Mouse (Mus musculus): ENCODE data around the gene Gm1673. TPM values are rescaled to one million over a fixed set of nuclear protein-coding genes. Genes with fewer than 3 reads are reported as not detected.
A peak's percentile ranks its signal among the peaks of the same experiment; 100 is the strongest.

The Gm1673 gene
- polyA plus RNA-seq, 1 experiment from 2014 or later: 456 TPM

DNA sequence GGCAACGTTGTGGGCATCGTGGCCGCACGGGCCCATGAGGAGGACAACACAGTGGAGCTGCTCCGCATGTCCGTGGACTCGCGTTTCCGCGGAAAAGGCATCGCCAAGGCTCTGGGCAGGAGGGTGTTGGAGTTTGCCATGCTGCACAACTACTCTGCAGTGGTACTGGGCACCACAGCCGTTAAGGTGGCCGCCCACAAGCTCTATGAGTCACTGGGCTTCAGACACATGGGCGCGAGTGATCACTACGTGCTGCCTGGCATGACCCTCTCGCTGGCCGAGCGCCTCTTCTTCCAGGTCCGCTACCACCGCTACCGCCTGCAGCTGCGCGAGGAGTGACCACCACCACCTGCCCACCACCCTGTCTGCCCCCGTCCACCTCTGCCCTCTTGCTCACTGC is 17.6 kb downstream of the Gm1673 start:
- ATAC-seq (ENCODE audit: low FRiP score, low TSS enrichment): no peak
- Histone ChIP-seq H3K4me2 (ENCODE audit: low read length) (no peak overlapping the region), H3K4me1 (ENCODE audit: control insufficient read depth, insufficient read depth, low read length) (peaks cover 24% of the 10 kb centered on the region), H3K4me3 (replicated peaks; ENCODE audit: low read depth, low read length) (no peak overlapping the region), H3K27me3 (ENCODE audit: control insufficient read depth, insufficient read depth, low read length) (no peaks in the 10 kb centered on the region), H3K27ac (replicated peaks; ENCODE audit: low read depth, low read length) (no peak overlapping the region), H3K9me3 (ENCODE audit: control insufficient read depth, low read length) (no peaks in the 10 kb centered on the region), H3K36me3 (ENCODE audit: control insufficient read depth, insufficient read depth, low read length) (peaks cover 24% of the 10 kb centered on the region), H3K9ac (replicated peaks; ENCODE audit: low read length) (no peak overlapping the region)
- 98% methylated on average over 25 of the region's 25 CpGs for WGBS
- no peak for DNase-seq

DNA sequence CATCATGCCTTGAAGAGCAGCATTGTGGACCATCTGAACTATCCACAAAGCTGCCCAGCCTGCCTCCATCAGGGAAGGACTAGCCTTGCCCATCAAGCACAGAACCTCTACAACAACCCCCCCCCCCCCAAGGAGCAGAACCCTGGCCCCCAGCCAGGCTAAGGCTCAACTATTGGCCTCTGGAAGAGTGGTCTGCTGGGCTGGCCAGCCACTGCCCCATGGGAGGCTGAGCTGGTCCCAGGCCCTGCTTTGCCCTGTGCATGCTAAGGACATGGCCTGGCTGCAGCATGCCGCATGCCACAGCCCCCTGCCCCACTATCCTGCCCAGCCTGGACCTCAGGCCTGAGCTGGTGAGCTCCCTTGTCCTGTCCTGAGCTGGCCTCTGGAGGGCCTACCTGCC is 18.2 kb downstream of the Gm1673 start:
- Histone ChIP-seq H3K4me1 (ENCODE audit: control insufficient read depth, insufficient read depth, low read length) (peaks cover 24% of the 10 kb centered on the region), H3K36me3 (ENCODE audit: control insufficient read depth, insufficient read depth, low read length) (peaks cover 24% of the 10 kb centered on the region)
- 100% methylated on average over 1 of the region's 1 CpGs for WGBS

DNA sequence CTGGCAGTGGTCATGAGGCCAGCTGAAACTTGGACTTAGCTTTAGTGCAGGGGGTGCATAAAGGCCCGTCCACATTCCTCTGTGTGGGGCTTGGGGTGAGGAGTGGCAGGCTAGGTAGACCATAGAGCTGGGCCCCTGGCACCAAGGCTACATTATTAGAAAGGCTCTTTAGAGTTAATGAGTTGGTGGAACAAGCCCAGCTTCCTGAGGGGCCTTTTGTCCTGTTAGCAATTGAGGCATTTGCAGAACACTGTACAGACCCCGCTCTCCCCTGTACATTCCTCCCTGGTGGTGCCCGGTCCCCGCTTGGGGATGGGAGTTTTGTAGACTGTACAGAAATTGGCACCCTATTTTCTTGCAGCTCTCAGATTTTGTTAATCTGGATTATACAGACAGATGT is 19.4 kb downstream of the Gm1673 start:
- H3K27ac ChIP-seq (replicated peaks; ENCODE audit: low read depth, low read length): no peak overlapping the region
- H3K27me3 ChIP-seq (ENCODE audit: control insufficient read depth, insufficient read depth, low read length): no peaks in the 10 kb centered on the region

More for the DNA sequence above, 18.2 kb downstream of the Gm1673 start:
- H3K9me3 ChIP-seq (ENCODE audit: control insufficient read depth, low read length): no peaks in the 10 kb centered on the region
- DNase-seq (no peak), ATAC-seq (ENCODE audit: low FRiP score, low TSS enrichment) (no peak)
- H3K9ac ChIP-seq (replicated peaks; ENCODE audit: low read length): no peak overlapping the region
- H3K4me3 ChIP-seq (replicated peaks; ENCODE audit: low read depth, low read length): no peak overlapping the region
- no peak overlapping the region for H3K27ac ChIP-seq (replicated peaks; ENCODE audit: low read depth, low read length)
- H3K4me2 ChIP-seq (ENCODE audit: low read length): no peak overlapping the region
- no peaks in the 10 kb centered on the region for H3K27me3 ChIP-seq (ENCODE audit: control insufficient read depth, insufficient read depth, low read length)

DNA sequence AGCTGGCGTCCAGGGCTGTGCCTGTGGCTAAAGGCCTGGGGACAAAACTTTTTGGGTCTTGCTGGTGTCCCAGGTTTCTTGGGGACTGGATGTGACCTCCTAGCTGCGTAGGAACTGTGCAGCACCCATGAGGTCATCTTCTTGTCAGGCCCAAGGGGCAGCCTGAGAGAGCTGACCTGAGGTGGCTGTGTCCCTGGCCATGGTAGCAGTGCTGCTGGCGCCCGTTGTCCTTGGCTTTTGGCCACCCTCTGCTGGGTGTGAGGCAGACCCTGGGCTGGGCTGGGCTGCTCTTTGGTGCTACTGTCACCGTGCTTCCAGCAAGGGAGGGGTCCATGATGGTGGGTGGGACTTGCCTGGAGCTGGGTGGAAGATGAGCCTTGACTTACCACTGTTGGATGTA is 21.4 kb downstream of the Gm1673 start:
- ATAC-seq (ENCODE audit: low FRiP score, low TSS enrichment) (no peak), DNase-seq (no peak)
- Histone ChIP-seq H3K4me2 (ENCODE audit: low read length) (no peak overlapping the region), H3K4me3 (replicated peaks; ENCODE audit: low read depth, low read length) (no peak overlapping the region), H3K36me3 (ENCODE audit: control insufficient read depth, insufficient read depth, low read length) (peaks cover 24% of the 10 kb centered on the region), H3K27ac (replicated peaks; ENCODE audit: low read depth, low read length) (no peak overlapping the region), H3K9ac (replicated peaks; ENCODE audit: low read length) (no peak overlapping the region), H3K9me3 (ENCODE audit: control insufficient read depth, low read length) (no peaks in the 10 kb centered on the region), H3K4me1 (ENCODE audit: control insufficient read depth, insufficient read depth, low read length) (peaks cover 3% of the 10 kb centered on the region), H3K27me3 (ENCODE audit: control insufficient read depth, insufficient read depth, low read length) (no peaks in the 10 kb centered on the region)
- WGBS: 84% methylated on average over 5 of the region's 5 CpGs

More for the DNA sequence above, 19.4 kb downstream of the Gm1673 start:
- no peak overlapping the region for H3K4me3 ChIP-seq (replicated peaks; ENCODE audit: low read depth, low read length)
- 92% methylated on average over 4 of the region's 4 CpGs for WGBS
- ATAC-seq (ENCODE audit: low FRiP score, low TSS enrichment) (no peak), DNase-seq (no peak)
- peaks cover 24% of the 10 kb centered on the region for H3K36me3 ChIP-seq (ENCODE audit: control insufficient read depth, insufficient read depth, low read length)
- H3K9ac ChIP-seq (replicated peaks; ENCODE audit: low read length): no peak overlapping the region
- no peak overlapping the region for H3K4me2 ChIP-seq (ENCODE audit: low read length)
- H3K9me3 ChIP-seq (ENCODE audit: control insufficient read depth, low read length): no peaks in the 10 kb centered on the region
- H3K4me1 ChIP-seq (ENCODE audit: control insufficient read depth, insufficient read depth, low read length): peaks cover 23% of the 10 kb centered on the region

DNA sequence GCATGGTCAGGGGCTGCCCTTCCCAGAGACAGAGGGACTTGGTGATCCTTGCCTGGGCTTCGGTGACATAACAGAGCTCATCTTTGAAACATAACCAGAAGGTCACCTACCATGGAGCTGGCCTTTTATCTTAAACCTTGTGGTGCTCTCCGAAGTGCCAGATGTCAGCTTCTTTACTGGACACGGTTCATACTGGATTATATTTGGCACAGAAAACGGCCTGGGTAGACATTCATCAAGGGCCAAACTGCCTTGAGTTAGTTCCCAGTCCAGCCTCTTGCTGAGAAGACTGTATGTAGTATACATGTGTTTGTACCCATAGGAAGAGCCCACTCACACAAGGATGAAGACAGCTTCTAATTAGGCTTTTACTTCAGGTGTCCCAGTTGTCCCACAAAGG is 23.6 kb downstream of the Gm1673 start:
- H3K9me3 ChIP-seq (ENCODE audit: control insufficient read depth, low read length): no peaks in the 10 kb centered on the region
- no peak for DNase-seq
- WGBS: 87% methylated on average over 4 of the region's 4 CpGs
- no peak overlapping the region for H3K4me3 ChIP-seq (replicated peaks; ENCODE audit: low read depth, low read length)
- H3K27ac ChIP-seq (replicated peaks; ENCODE audit: low read depth, low read length): no peak overlapping the region
- H3K27me3 ChIP-seq (ENCODE audit: control insufficient read depth, insufficient read depth, low read length): no peaks in the 10 kb centered on the region
- no peak for ATAC-seq (ENCODE audit: low FRiP score, low TSS enrichment)
- H3K36me3 ChIP-seq (ENCODE audit: control insufficient read depth, insufficient read depth, low read length): peaks cover 6% of the 10 kb centered on the region
- H3K4me2 ChIP-seq (ENCODE audit: low read length): no peak overlapping the region
- no peak overlapping the region for H3K9ac ChIP-seq (replicated peaks; ENCODE audit: low read length)
- H3K4me1 ChIP-seq (ENCODE audit: control insufficient read depth, insufficient read depth, low read length): no peaks in the 10 kb centered on the region

DNA sequence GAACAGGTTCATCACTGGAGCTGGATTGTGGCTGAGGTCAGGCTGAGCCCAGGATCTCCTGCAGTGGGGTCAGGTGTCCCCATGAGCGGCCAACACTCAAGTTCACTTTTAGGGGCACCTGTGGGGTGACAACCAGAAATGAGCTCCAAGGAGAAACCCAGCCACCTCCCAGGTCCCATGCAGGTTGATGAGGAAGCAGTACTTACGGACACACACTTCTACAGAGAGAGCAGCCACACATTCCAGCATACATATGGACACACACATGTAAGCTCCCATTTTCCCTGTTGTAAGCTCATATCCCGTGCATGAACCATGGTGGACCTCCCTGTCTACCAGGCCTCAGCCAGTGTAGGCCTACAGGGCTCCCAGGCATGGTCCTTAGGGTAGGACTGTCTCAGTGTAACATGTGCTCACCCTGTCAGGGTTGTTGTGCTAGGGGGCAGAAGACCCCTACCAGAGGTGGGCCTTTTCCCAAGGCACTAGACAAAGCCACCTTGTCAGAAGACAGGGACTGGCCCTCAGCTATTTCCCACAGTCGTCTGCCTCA is 24.2 kb downstream of the Gm1673 start:
- no peak overlapping the region for H3K27ac ChIP-seq (replicated peaks; ENCODE audit: low read depth, low read length)
- H3K9me3 ChIP-seq (ENCODE audit: control insufficient read depth, low read length): no peaks in the 10 kb centered on the region
- DNase-seq (no peak), ATAC-seq (ENCODE audit: low FRiP score, low TSS enrichment) (no peak)
- no peaks in the 10 kb centered on the region for H3K4me1 ChIP-seq (ENCODE audit: control insufficient read depth, insufficient read depth, low read length)
- WGBS: 88% methylated on average over 4 of the region's 4 CpGs
- no peak overlapping the region for H3K9ac ChIP-seq (replicated peaks; ENCODE audit: low read length)
- H3K36me3 ChIP-seq (ENCODE audit: control insufficient read depth, insufficient read depth, low read length): peaks cover 3% of the 10 kb centered on the region; the same call in 1 of the 2 replicates
- no peak overlapping the region for H3K4me3 ChIP-seq (replicated peaks; ENCODE audit: low read depth, low read length)
- no peak overlapping the region for H3K4me2 ChIP-seq (ENCODE audit: low read length)
- no peaks in the 10 kb centered on the region for H3K27me3 ChIP-seq (ENCODE audit: control insufficient read depth, insufficient read depth, low read length)

DNA sequence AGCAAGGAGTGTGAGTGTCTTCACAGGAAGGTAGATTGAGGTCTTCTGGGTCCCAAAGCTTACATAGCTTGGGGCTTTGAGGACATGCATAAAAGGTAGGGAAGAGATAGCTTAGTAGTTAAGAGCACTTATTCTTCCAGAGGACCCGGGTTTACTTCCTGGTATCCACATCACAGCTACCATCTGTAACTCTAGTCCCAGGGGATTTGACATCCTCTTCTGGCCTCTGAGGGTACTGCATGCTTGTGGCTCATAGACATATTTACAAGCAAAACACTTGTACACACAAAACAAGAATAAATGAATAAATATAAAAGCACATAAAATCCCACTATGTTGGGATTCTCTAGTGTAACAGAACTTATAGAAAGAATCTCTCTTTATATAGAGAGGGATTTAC is 31.4 kb downstream of the Gm1673 start:
- Histone ChIP-seq H3K4me1 (ENCODE audit: control insufficient read depth, insufficient read depth, low read length) (no peaks in the 10 kb centered on the region), H3K9ac (replicated peaks; ENCODE audit: low read length) (no peak overlapping the region), H3K4me2 (ENCODE audit: low read length) (no peak overlapping the region), H3K36me3 (ENCODE audit: control insufficient read depth, insufficient read depth, low read length) (no peaks in the 10 kb centered on the region), H3K27ac (replicated peaks; ENCODE audit: low read depth, low read length) (no peak overlapping the region), H3K27me3 (ENCODE audit: control insufficient read depth, insufficient read depth, low read length) (no peaks in the 10 kb centered on the region), H3K9me3 (ENCODE audit: control insufficient read depth, low read length) (no peaks in the 10 kb centered on the region), H3K4me3 (replicated peaks; ENCODE audit: low read depth, low read length) (no peak overlapping the region)
- ATAC-seq (ENCODE audit: low FRiP score, low TSS enrichment): no peak
- 85% methylated on average over 1 of the region's 1 CpGs for WGBS
- peak; percentile 16 for DNase-seq

DNA sequence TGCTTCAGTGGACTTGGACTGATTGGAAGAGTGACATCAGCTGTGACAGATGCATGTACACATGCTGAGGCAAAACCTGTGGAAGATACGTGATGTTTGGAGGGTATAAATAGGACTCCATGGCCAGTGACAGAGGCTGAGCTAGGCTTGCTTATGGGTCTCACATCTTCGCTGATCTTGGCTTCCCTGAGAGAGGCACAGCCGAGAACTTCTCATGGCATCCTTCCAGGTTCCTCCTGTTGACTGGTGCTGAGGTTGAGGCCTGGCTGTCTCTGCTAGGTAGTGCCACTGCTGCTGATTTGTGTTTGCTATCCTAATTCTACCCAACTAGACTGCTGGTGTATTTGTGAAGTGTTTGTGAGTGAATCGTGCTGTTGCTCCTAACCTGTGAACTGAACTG is 35.7 kb downstream of the Gm1673 start:
- no peaks in the 10 kb centered on the region for H3K36me3 ChIP-seq (ENCODE audit: control insufficient read depth, insufficient read depth, low read length)
- ATAC-seq (ENCODE audit: low FRiP score, low TSS enrichment) (no peak), DNase-seq (no peak)
- no peaks in the 10 kb centered on the region for H3K4me1 ChIP-seq (ENCODE audit: control insufficient read depth, insufficient read depth, low read length)
- no peak overlapping the region for H3K4me3 ChIP-seq (replicated peaks; ENCODE audit: low read depth, low read length)
- H3K4me2 ChIP-seq (ENCODE audit: low read length): no peak overlapping the region
- no peak overlapping the region for H3K27ac ChIP-seq (replicated peaks; ENCODE audit: low read depth, low read length)
- 88% methylated on average over 4 of the region's 4 CpGs for WGBS
- no peak overlapping the region for H3K9ac ChIP-seq (replicated peaks; ENCODE audit: low read length)
- H3K9me3 ChIP-seq (ENCODE audit: control insufficient read depth, low read length): no peaks in the 10 kb centered on the region
- no peaks in the 10 kb centered on the region for H3K27me3 ChIP-seq (ENCODE audit: control insufficient read depth, insufficient read depth, low read length)

DNA sequence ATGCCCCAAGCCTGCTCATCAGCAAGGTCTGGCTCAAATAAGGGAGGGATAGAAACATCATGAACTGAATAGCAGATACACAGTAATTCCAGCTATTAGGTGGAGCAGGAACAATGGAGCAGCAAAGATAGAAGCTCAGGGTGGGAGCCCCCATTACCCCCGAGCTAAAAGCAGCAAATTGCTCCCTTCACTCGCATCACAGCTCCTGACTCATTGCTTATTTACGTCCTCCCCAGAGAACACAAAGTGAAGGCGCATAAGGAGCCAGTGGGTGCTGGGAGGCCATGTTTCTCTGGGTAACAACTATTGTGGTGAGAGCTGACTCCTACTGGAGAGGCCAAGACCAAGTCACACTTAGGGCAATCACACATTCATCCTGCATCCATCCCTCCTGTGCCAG is 46.9 kb downstream of the Gm1673 start:
- no peak overlapping the region for H3K9ac ChIP-seq (replicated peaks; ENCODE audit: low read length)
- no peak overlapping the region for H3K4me3 ChIP-seq (replicated peaks; ENCODE audit: low read depth, low read length)
- ATAC-seq (ENCODE audit: low FRiP score, low TSS enrichment) (no peak), DNase-seq (no peak)
- 58% methylated on average over 4 of the region's 4 CpGs for WGBS
- H3K9me3 ChIP-seq (ENCODE audit: control insufficient read depth, low read length): no peaks in the 10 kb centered on the region
- H3K4me2 ChIP-seq (ENCODE audit: low read length): no peak overlapping the region
- no peaks in the 10 kb centered on the region for H3K27me3 ChIP-seq (ENCODE audit: control insufficient read depth, insufficient read depth, low read length)
- no peak overlapping the region for H3K27ac ChIP-seq (replicated peaks; ENCODE audit: low read depth, low read length)
- H3K36me3 ChIP-seq (ENCODE audit: control insufficient read depth, insufficient read depth, low read length): no peaks in the 10 kb centered on the region
- no peaks in the 10 kb centered on the region for H3K4me1 ChIP-seq (ENCODE audit: control insufficient read depth, insufficient read depth, low read length)

All from midbrain, embryonic 14.5 days (tissue).